Mouse (Mus musculus) NIH3T3 (cell line): ENCODE data around the gene Chp1.
"Not testable (repeated sequence)": the region's sequence is repeated elsewhere in the genome, so short reads cannot be mapped to it uniquely, and the experiment has no call there.

Source experiments
- DNase-seq: peaks from one replicate; pipeline ENCODE4 v3.0.0-alpha.2; 2012; ENCODE audit warnings: low read depth

The Chp1 gene

GRCm38 (mm10) chr2:119565284-119565683 lies 17.8 kb downstream of the Chp1 start:
- no peak for DNase-seq

GRCm38 (mm10) chr2:119566182-119566855 lies 18.8 kb downstream of the Chp1 start:
- no peak for DNase-seq

- peak; percentile 35 for DNase-seq
Measured at GRCm38 (mm10) chr2:119572471-119572870, 25.0 kb downstream of the Chp1 start.

- DNase-seq: no peak
Measured at GRCm38 (mm10) chr2:119581571-119581970, 34.1 kb downstream of the Chp1 start.

- no peak for DNase-seq
Measured at GRCm38 (mm10) chr2:119583439-119583838, 35.9 kb downstream of the Chp1 start.

GRCm38 (mm10) chr2:119584282-119584681 lies 36.8 kb downstream of the Chp1 start:
- DNase-seq: no peak

- DNase-seq: peak; percentile 71
Measured at GRCm38 (mm10) chr2:119587383-119587782, 39.9 kb downstream of the Chp1 start.

GRCm38 (mm10) chr2:119591247-119591646 lies 43.8 kb downstream of the Chp1 start:
- DNase-seq: peak; percentile 53

GRCm38 (mm10) chr2:119593765-119594112 lies 46.2 kb downstream of the Chp1 start:
- DNase-seq: no peak

GRCm38 (mm10) chr2:119594113-119594981 lies 46.9 kb downstream of the Chp1 start:
- DNase-seq: peak; percentile 99

- no peak for DNase-seq
Measured at GRCm38 (mm10) chr2:119595308-119595707, 47.8 kb downstream of the Chp1 start.

- no peak for DNase-seq
Measured at GRCm38 (mm10) chr2:119596781-119597330, 49.4 kb downstream of the Chp1 start.

GRCm38 (mm10) chr2:119601027-119601426 lies 53.5 kb downstream of the Chp1 start:
- no peak for DNase-seq

GRCm38 (mm10) chr2:119601575-119601974 lies 54.1 kb downstream of the Chp1 start:
- DNase-seq: not testable (repeated sequence)

- no peak for DNase-seq
Measured at GRCm38 (mm10) chr2:119602488-119602887, 55.0 kb downstream of the Chp1 start.

GRCm38 (mm10) chr2:119603909-119604308 lies 56.4 kb downstream of the Chp1 start:
- DNase-seq: no peak

GRCm38 (mm10) chr2:119605361-119605973 lies 58.0 kb downstream of the Chp1 start:
- DNase-seq: no peak

GRCm38 (mm10) chr2:119607023-119607422 lies 59.5 kb downstream of the Chp1 start:
- DNase-seq: no peak

GRCm38 (mm10) chr2:119617841-119618198 lies 70.3 kb downstream of the Chp1 start:
- no peak for DNase-seq

GRCm38 (mm10) chr2:119618199-119618982 lies 70.9 kb downstream of the Chp1 start, which contains the start of the genes Nusap1 and Oip5:
Gene Nusap1 (plus strand): TSS chr2:119618298.
Gene Oip5 (minus strand): TSS chr2:119618469.
- DNase-seq: peak; percentile 97

- not testable (repeated sequence) for DNase-seq
Measured at GRCm38 (mm10) chr2:119619002-119619401, 71.5 kb downstream of the Chp1 start.

GRCm38 (mm10) chr2:119621302-119621701 lies 73.8 kb downstream of the Chp1 start:
- DNase-seq: no peak
